Mouse (Mus musculus): ENCODE data around the gene Inka1.

GRCm38 (mm10) chr9:107966676-107967075, 19.0 kb downstream of the Inka1 start:
- TF ChIP-seq POLR2A (IDR thresholded peaks at IDR 0.05; ENCODE audit: control insufficient read depth in 1 of 2, insufficient read depth in 1 of 2, low read depth in 1 of 2, low read length in 2 of 2, poor library complexity in 1 of 2) (no peak), EP300 (IDR thresholded peaks at IDR 0.05; ENCODE audit: low read depth in 1 of 2, low read length in 2 of 2) (no peak), UBTF (IDR thresholded peaks at IDR 0.05; ENCODE audit: borderline replicate concordance, insufficient read depth, low read depth, low read length) (no peak), JUND (IDR thresholded peaks at IDR 0.05; ENCODE audit: low read depth, low read length) (no peak), ZC3H11A (IDR thresholded peaks at IDR 0.05; ENCODE audit: low read depth, low read length) (no peak), MAX (IDR thresholded peaks at IDR 0.05; ENCODE audit: low read length) (no peak), POLR2AphosphoS5 (IDR thresholded peaks at IDR 0.05; ENCODE audit: borderline replicate concordance, low read depth, low read length) (no peak)
